Mouse (Mus musculus) embryonic facial prominence, embryonic 12.5 days (tissue): ENCODE data around the gene Sppl2b. TPM values are rescaled to one million over a fixed set of nuclear protein-coding genes. Genes with fewer than 3 reads are reported as not detected.
A peak's percentile ranks its signal among the peaks of the same experiment; 100 is the strongest.
"Not testable (repeated sequence)": the region's sequence is repeated elsewhere in the genome, so short reads cannot be mapped to it uniquely, and the experiment has no call there.

Source experiments
- ATAC-seq: fragments of 200-750 bp; cut with Nextera tagmentation; 2 replicates; pipeline ENCODE4 v1.8.0; 2017; ENCODE audit not compliant: insufficient number of reproducible peaks, insufficient read depth, low FRiP score, low TSS enrichment
- H3K27ac ChIP-seq: fragments of 300-500 bp; sonication (generic); 2 replicates; pipeline ENCODE4 v1.5.1; 2016; ENCODE audit warnings: mild to moderate bottlenecking
- H3K27me3 ChIP-seq: fragments of 300-500 bp; sonication (generic); 2 replicates; pipeline ENCODE4 v1.6.1; 2016; ENCODE audit warnings: mild to moderate bottlenecking, moderate library complexity
- H3K36me3 ChIP-seq: fragments of 300-500 bp; sonication (generic); 2 replicates; pipeline ENCODE4 v1.6.1; 2016; ENCODE audit warnings: mild to moderate bottlenecking
- H3K4me1 ChIP-seq: fragments of 300-500 bp; sonication (generic); 2 replicates; pipeline ENCODE4 v1.6.1; 2016
- H3K4me2 ChIP-seq: fragments of 300-500 bp; sonication (generic); replicated peaks from 2 replicates; pipeline ENCODE4 v1.6.1; 2016; ENCODE audit warnings: mild to moderate bottlenecking, moderate library complexity
- H3K4me3 ChIP-seq: fragments of 300-500 bp; sonication (generic); 2 replicates; pipeline ENCODE4 v1.5.1; 2016; ENCODE audit warnings: mild to moderate bottlenecking
- H3K9ac ChIP-seq: fragments of 300-500 bp; sonication (generic); 2 replicates; pipeline ENCODE4 v1.6.1; 2016; ENCODE audit warnings: mild to moderate bottlenecking, moderate library complexity
- H3K9me3 ChIP-seq: fragments of 300-500 bp; sonication (generic); 2 replicates; pipeline ENCODE4 v1.6.1; 2016; ENCODE audit warnings: mild to moderate bottlenecking, moderate library complexity
- WGBS: fragments of 180-500 bp; shearing (Covaris S2); methylation state at CpG from one replicate; pipeline ENCODE4 v1.1.7; 2016; 5-methylcytosine and 5-hydroxymethylcytosine counted together
- polyA plus RNA-seq: library from polyadenylated mRNA; unstranded; fragments of >200 nt; fragmentation: Nextera tagmentation; extraction: Ambion mirVana; gene quantifications from 2 replicates; pipeline ENCODE4 v1.2.1, GENCODE M21; 2016

Sppl2b gene
- polyA plus RNA-seq, 1 experiment from 2014 or later, result 53.0 TPM

- Histone ChIP-seq H3K36me3 (peaks cover 20% of the 10 kb centered on the region), H3K9me3 (no peaks in the 10 kb centered on the region), H3K4me3 (peak within 1 kb of the TSS; percentile 81), H3K9ac (peak within 1 kb of the TSS; percentile 94), H3K27me3 (no peaks in the 10 kb centered on the region), H3K4me1 (peaks cover 29% of the 10 kb centered on the region), H3K4me2 (peak within 1 kb of the TSS; percentile 92), H3K27ac (peak within 1 kb of the TSS; percentile 92)
- under 1% methylated on average over 82 of the region's 82 CpGs for WGBS
- ATAC-seq, result peak; percentile 97
Observed at GRCm38 (mm10) chr10:80826151-80827062, 28.7 kb upstream of the Sppl2b start, which contains the start of gene Oaz1. Gene Oaz1, plus strand, starts transcription at chr10:80826656.

- peak overlapping the region; percentile 94 for H3K9ac ChIP-seq
- H3K36me3 ChIP-seq, result peaks cover 20% of the 10 kb centered on the region
- WGBS, result 6% methylated on average over 29 of the region's 29 CpGs
- H3K27me3 ChIP-seq, result no peaks in the 10 kb centered on the region
- H3K4me1 ChIP-seq, result peaks cover 29% of the 10 kb centered on the region
- no peaks in the 10 kb centered on the region for H3K9me3 ChIP-seq
- peak overlapping the region; percentile 81 for H3K4me3 ChIP-seq
- no peak for ATAC-seq
- H3K4me2 ChIP-seq, result peak overlapping the region; percentile 92
- H3K27ac ChIP-seq, result peak overlapping the region; percentile 92
Observed at GRCm38 (mm10) chr10:80827063-80827869, 27.8 kb upstream of the Sppl2b start.

- Histone ChIP-seq H3K4me1 (peaks cover 29% of the 10 kb centered on the region), H3K27me3 (no peaks in the 10 kb centered on the region), H3K4me2 (peak overlapping the region; percentile 92), H3K9me3 (no peaks in the 10 kb centered on the region), H3K36me3 (peaks cover 20% of the 10 kb centered on the region), H3K4me3 (peak overlapping the region; percentile 81), H3K27ac (no peak overlapping the region), H3K9ac (peak overlapping the region; percentile 94)
- no peak for ATAC-seq
- WGBS, result 72% methylated on average over 10 of the region's 10 CpGs
Observed at GRCm38 (mm10) chr10:80827870-80828420, 27.1 kb upstream of the Sppl2b start.

- Histone ChIP-seq H3K4me1 (peaks cover 29% of the 10 kb centered on the region), H3K4me3 (peak overlapping the region; percentile 81), H3K36me3 (peaks cover 20% of the 10 kb centered on the region), H3K4me2 (peak overlapping the region; percentile 92)
- H3K27me3 ChIP-seq, H3K27ac ChIP-seq, H3K9ac ChIP-seq, H3K9me3 ChIP-seq, ATAC-seq: not testable (repeated sequence)
- 91% methylated on average over 9 of the region's 9 CpGs for WGBS
Observed at GRCm38 (mm10) chr10:80828587-80828986, 26.5 kb upstream of the Sppl2b start.

GRCm38 (mm10) chr10:80829359-80830278, 25.5 kb upstream of the Sppl2b start:
- H3K4me3 ChIP-seq, result no peak overlapping the region
- ATAC-seq, result no peak
- H3K4me1 ChIP-seq, result peaks cover 29% of the 10 kb centered on the region
- H3K9me3 ChIP-seq, result peaks cover 4% of the 10 kb centered on the region; the same call in 1 of the 2 replicates
- no peak overlapping the region for H3K27ac ChIP-seq
- H3K36me3 ChIP-seq, result peaks cover 20% of the 10 kb centered on the region
- WGBS, result 59% methylated on average over 1 of the region's 1 CpGs
- no peak overlapping the region for H3K9ac ChIP-seq
- H3K4me2 ChIP-seq, result no peak overlapping the region
- peaks cover 16% of the 10 kb centered on the region for H3K27me3 ChIP-seq

- no peak for ATAC-seq
- H3K9me3 ChIP-seq, result peaks cover 9% of the 10 kb centered on the region; the same call in 1 of the 2 replicates
- 2% methylated on average over 9 of the region's 9 CpGs for WGBS
- peaks cover 31% of the 10 kb centered on the region for H3K27me3 ChIP-seq
- peaks cover 29% of the 10 kb centered on the region for H3K4me1 ChIP-seq
- peaks cover 20% of the 10 kb centered on the region for H3K36me3 ChIP-seq
- H3K9ac ChIP-seq, result no peak overlapping the region
- no peak overlapping the region for H3K27ac ChIP-seq
- H3K4me2 ChIP-seq, result no peak overlapping the region
- no peak overlapping the region for H3K4me3 ChIP-seq
Observed at GRCm38 (mm10) chr10:80831136-80831535, 23.9 kb upstream of the Sppl2b start.

GRCm38 (mm10) chr10:80832818-80833217, 22.3 kb upstream of the Sppl2b start:
- no peak for ATAC-seq
- H3K27ac ChIP-seq, result no peak overlapping the region
- H3K9me3 ChIP-seq, result peaks cover 9% of the 10 kb centered on the region; the same call in 1 of the 2 replicates
- WGBS, result 71% methylated on average over 7 of the region's 7 CpGs
- peaks cover 19% of the 10 kb centered on the region for H3K36me3 ChIP-seq
- H3K4me3 ChIP-seq, result no peak overlapping the region
- peaks cover 27% of the 10 kb centered on the region for H3K4me1 ChIP-seq
- H3K4me2 ChIP-seq, result no peak overlapping the region
- H3K9ac ChIP-seq, result no peak overlapping the region
- peaks cover 45% of the 10 kb centered on the region for H3K27me3 ChIP-seq

GRCm38 (mm10) chr10:80835617-80836016, 19.5 kb upstream of the Sppl2b start:
- Histone ChIP-seq H3K4me1 (peaks cover 12% of the 10 kb centered on the region), H3K4me2 (no peak overlapping the region), H3K9ac (no peak overlapping the region), H3K4me3 (no peak overlapping the region), H3K27me3 (peaks cover 52% of the 10 kb centered on the region), H3K27ac (no peak overlapping the region), H3K36me3 (no peaks in the 10 kb centered on the region), H3K9me3 (peaks cover 9% of the 10 kb centered on the region; the same call in 1 of the 2 replicates)
- WGBS, result 60% methylated on average over 30 of the region's 30 CpGs
- no peak for ATAC-seq

GRCm38 (mm10) chr10:80836949-80837379, 18.1 kb upstream of the Sppl2b start:
- H3K4me2 ChIP-seq, result no peak overlapping the region
- H3K4me3 ChIP-seq, result no peak overlapping the region
- no peak overlapping the region for H3K9ac ChIP-seq
- ATAC-seq, result no peak
- peaks cover 9% of the 10 kb centered on the region; the same call in 1 of the 2 replicates for H3K9me3 ChIP-seq
- peaks cover 57% of the 10 kb centered on the region for H3K27me3 ChIP-seq
- no peaks in the 10 kb centered on the region for H3K36me3 ChIP-seq
- H3K4me1 ChIP-seq, result 0 out of 2 replicates have a peak, but pooled peaks cover 4% of the 10 kb centered on the region
- H3K27ac ChIP-seq, result no peak overlapping the region
- WGBS, result 47% methylated on average over 7 of the region's 7 CpGs

GRCm38 (mm10) chr10:80837827-80838226, 17.2 kb upstream of the Sppl2b start:
- no peak overlapping the region for H3K4me2 ChIP-seq
- no peak for ATAC-seq
- H3K9me3 ChIP-seq, result peaks cover 9% of the 10 kb centered on the region; the same call in 1 of the 2 replicates
- no peak overlapping the region for H3K9ac ChIP-seq
- WGBS, result 11% methylated on average over 2 of the region's 2 CpGs
- no peaks in the 10 kb centered on the region for H3K36me3 ChIP-seq
- peaks cover 65% of the 10 kb centered on the region for H3K27me3 ChIP-seq
- no peak overlapping the region for H3K27ac ChIP-seq
- H3K4me3 ChIP-seq, result no peak overlapping the region
- H3K4me1 ChIP-seq, result 0 out of 2 replicates have a peak, but pooled peaks cover 4% of the 10 kb centered on the region
